Mouse (Mus musculus) liver, embryonic 13.5 days (tissue): ENCODE results near the gene Scn9a. TPM values are rescaled to one million over a fixed set of nuclear protein-coding genes. Genes with fewer than 3 reads are reported as not detected.

Experiments used
- ATAC-seq: fragments of 200-750 bp; cut with Nextera tagmentation; 2 replicates; pipeline ENCODE4 v1.8.0; 2017; ENCODE audit warnings: low read depth, mild to moderate bottlenecking, moderate number of reproducible peaks, moderate library complexity
- DNase-seq: peaks from one replicate; pipeline ENCODE4 v3.0.0; 2022
- H3K27ac ChIP-seq: fragments of 300-500 bp; sonication (generic); 2 replicates; pipeline ENCODE4 v1.5.1; 2015; ENCODE audit warnings: moderate library complexity, mild to moderate bottlenecking, inconsistent platforms
- H3K27me3 ChIP-seq: fragments of 300-500 bp; sonication (generic); 2 replicates; pipeline ENCODE4 v1.6.1; 2015; ENCODE audit warnings: mild to moderate bottlenecking, inconsistent platforms
- H3K36me3 ChIP-seq: fragments of 300-500 bp; sonication (generic); 2 replicates; pipeline ENCODE4 v1.6.1; 2015; ENCODE audit warnings: mild to moderate bottlenecking, inconsistent platforms
- H3K4me1 ChIP-seq: fragments of 300-500 bp; sonication (generic); replicated peaks from 2 replicates; pipeline ENCODE4 v1.6.1; 2015; ENCODE audit warnings: inconsistent platforms
- H3K4me2 ChIP-seq: fragments of 300-500 bp; sonication (generic); 2 replicates; pipeline ENCODE4 v1.6.1; 2015; ENCODE audit warnings: inconsistent platforms, mild to moderate bottlenecking, moderate library complexity
- H3K4me3 ChIP-seq: fragments of 300-500 bp; sonication (generic); replicated peaks from 2 replicates; pipeline ENCODE4 v1.5.1; 2015; ENCODE audit warnings: mild to moderate bottlenecking, inconsistent platforms
- H3K9ac ChIP-seq: fragments of 300-500 bp; sonication (generic); 2 replicates; pipeline ENCODE4 v1.6.1; 2015; ENCODE audit warnings: mild to moderate bottlenecking, inconsistent platforms
- H3K9me3 ChIP-seq: fragments of 300-500 bp; sonication (generic); replicated peaks from 2 replicates; pipeline ENCODE4 v1.6.1; 2016; ENCODE audit warnings: inconsistent platforms
- WGBS: fragments of 180-500 bp; shearing (Covaris S2); methylation state at CpG from one replicate; pipeline ENCODE4 v1.1.7; 2015; ENCODE audit not compliant: insufficient replicate concordance; 5-methylcytosine and 5-hydroxymethylcytosine counted together
- polyA plus RNA-seq: library from polyadenylated mRNA; unstranded; fragments of >200 nt; fragmentation: Nextera tagmentation; extraction: Ambion mirVana; gene quantifications from 2 replicates; pipeline ENCODE4 v1.2.1, GENCODE M21; 2015

Scn9a gene
- polyA plus RNA-seq, 1 experiment from 2014 or later = 0.02 TPM

DNA sequence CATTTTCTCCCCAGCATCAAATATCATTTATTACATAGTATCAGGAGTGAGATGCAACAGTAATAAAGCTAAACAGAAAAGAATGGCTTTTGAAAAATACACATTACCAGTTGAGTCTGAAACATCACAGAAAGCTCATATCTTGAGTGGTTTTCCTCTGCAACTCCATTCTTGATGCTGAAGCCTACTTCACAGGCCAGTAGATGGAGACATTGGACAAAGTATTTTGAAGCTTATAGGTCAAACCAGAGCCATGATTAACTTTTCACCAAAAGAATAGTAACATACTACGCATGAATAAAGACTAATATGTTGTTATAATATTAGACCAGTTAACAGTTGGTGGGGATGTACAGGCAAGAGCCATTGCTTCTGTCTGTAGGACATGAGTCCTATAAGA lies 172.3 kb downstream of the Scn9a start:
- no peaks in the 10 kb centered on the region for H3K36me3 ChIP-seq
- H3K27ac ChIP-seq = no peak overlapping the region
- no peak overlapping the region for H3K9ac ChIP-seq
- no peak overlapping the region for H3K4me2 ChIP-seq
- no peaks in the 10 kb centered on the region for H3K9me3 ChIP-seq
- ATAC-seq (no peak), DNase-seq (no peak)
- H3K4me3 ChIP-seq = no peak overlapping the region
- no peaks in the 10 kb centered on the region for H3K27me3 ChIP-seq
- no peaks in the 10 kb centered on the region for H3K4me1 ChIP-seq
- 69% methylated on average over 1 of the region's 1 CpGs for WGBS

DNA sequence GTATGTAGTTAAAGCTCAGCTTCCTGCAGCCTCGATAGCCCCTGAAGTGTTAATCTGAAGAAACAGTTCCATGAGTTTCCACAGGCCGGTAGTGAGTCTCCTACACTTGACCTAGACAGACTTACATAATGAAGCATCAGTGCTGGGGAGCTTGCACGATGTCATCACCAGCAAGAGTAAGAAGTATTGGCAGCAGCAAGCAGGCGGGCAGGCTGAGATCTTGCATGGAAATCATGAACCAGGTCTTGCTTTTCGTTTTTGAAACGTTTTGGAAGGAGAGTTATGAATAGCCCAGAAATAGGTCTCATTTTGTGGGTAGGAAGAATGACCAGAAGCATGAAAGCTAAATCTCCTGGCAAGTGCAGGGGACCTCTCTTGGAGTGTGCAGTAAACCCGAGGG lies 194.1 kb downstream of the Scn9a start, which contains the start of gene Scn1a:
Gene Scn1a (minus strand): TSS at position 130 of the 400 bp plus-strand sequence.
- WGBS = 13% methylated on average over 7 of the region's 7 CpGs
- Histone ChIP-seq H3K9me3 (no peaks in the 10 kb centered on the region), H3K27ac (no peak within 1 kb of the TSS), H3K27me3 (peaks cover 7% of the 10 kb centered on the region), H3K4me1 (no peaks in the 10 kb centered on the region), H3K36me3 (no peaks in the 10 kb centered on the region), H3K4me3 (no peak within 1 kb of the TSS), H3K4me2 (no peak within 1 kb of the TSS), H3K9ac (no peak within 1 kb of the TSS)
- DNase-seq (no peak), ATAC-seq (no peak)

DNA sequence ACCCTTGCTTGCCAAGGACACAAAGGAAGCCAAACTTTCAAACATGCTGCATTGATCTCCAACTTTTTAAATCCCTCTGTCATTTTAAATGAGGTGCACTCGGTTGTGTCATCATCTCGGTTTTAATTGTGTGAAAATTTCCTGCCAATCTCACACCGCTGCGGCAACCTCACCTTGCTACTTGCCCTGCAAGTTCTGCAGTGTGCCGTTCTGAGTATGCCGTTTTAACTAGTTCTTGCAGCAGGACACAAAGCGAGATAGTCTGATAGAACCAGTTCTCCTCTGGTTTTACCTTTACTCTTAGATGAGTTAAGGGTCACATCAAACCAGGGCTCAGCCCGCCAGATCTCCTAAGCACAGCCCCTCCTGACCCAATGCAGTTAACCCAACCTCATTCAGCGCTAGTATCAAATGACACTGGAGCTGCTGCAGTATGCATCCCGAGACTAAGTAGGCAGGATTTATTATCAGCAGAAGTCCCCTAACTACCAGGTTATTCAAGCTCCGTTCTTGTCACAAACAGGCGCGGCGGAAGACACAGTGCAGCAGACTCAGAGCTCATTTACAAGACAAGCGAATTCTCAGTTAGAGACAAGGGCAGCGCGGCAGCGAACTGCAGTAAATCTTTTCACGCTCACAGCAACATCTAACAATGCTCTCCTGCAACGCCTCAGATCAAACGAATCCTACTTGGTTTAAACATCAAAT lies 194.8 kb downstream of the Scn9a start:
- no peak for ATAC-seq

DNA sequence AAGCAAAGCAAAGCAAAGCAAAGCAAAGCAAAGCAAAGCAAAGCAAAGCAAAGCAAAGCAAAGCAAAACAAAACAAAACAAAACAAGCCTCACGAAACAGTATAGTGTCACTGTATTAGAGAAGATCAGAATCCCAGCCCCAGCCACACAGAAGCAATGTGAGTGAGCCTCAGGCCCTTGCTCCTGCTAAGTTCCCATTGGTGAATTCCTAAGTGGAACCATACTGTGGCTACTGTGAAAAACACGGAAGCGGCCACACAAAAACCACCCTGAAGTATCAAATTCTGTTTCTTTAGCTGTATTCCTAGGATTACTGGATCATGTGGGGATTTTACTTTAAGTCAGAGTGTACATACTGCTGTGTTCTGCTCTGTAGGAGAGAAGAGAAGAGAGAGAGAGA lies 198.5 kb downstream of the Scn9a start:
- Histone ChIP-seq H3K4me2 (no peak overlapping the region), H3K4me3 (no peak overlapping the region), H3K27ac (no peak overlapping the region), H3K4me1 (no peaks in the 10 kb centered on the region), H3K9me3 (no peaks in the 10 kb centered on the region), H3K36me3 (no peaks in the 10 kb centered on the region), H3K27me3 (peaks cover 7% of the 10 kb centered on the region), H3K9ac (no peak overlapping the region)
- DNase-seq (no peak), ATAC-seq (no peak)
- WGBS = 56% methylated on average over 3 of the region's 3 CpGs

More for the DNA sequence above, 194.8 kb downstream of the Scn9a start:
- Histone ChIP-seq H3K4me2 (no peak overlapping the region), H3K27ac (no peak overlapping the region), H3K9ac (no peak overlapping the region), H3K36me3 (no peaks in the 10 kb centered on the region), H3K9me3 (no peaks in the 10 kb centered on the region), H3K4me3 (no peak overlapping the region), H3K4me1 (no peaks in the 10 kb centered on the region), H3K27me3 (peaks cover 7% of the 10 kb centered on the region)
- no peak for DNase-seq
- WGBS = 13% methylated on average over 21 of the region's 21 CpGs

Other genes starting within 250 kb of the Scn9a start
- gene Scn1a, start 194.1 kb downstream of the Scn9a start, polyA plus RNA-seq = 0.01 TPM in 1 of 2 replicates, not detected in the other
- gene Scn7a, start 150.0 kb upstream of the Scn9a start, polyA plus RNA-seq = 0.01 TPM in 1 of 2 replicates, not detected in the other